Mouse (Mus musculus) forebrain, embryonic 15.5 days (tissue): ENCODE results near the gene Wasf3. TPM values are rescaled to one million over a fixed set of nuclear protein-coding genes. Genes with fewer than 3 reads are reported as not detected.

Experiments
- polyA plus RNA-seq: library from polyadenylated mRNA; unstranded; fragments of >200 nt; fragmentation: Nextera tagmentation; extraction: Ambion mirVana; gene quantifications from 2 replicates; pipeline ENCODE4 v1.2.1, GENCODE M21; 2015

Gene Wasf3
- polyA plus RNA-seq, 1 experiment from 2014 or later = 9.3 TPM

Other genes starting within 250 kb of the Wasf3 start
- gene Gm5565, start 224.4 kb upstream of the Wasf3 start, polyA plus RNA-seq = not detected in 2 replicates
- not detected in 2 replicates for gene Gm6309, start 214.3 kb upstream of the Wasf3 start, polyA plus RNA-seq
- gene 1700001J03Rik, start 199.7 kb upstream of the Wasf3 start, polyA plus RNA-seq = not detected in 2 replicates
- gene Rnf6, start 163.4 kb upstream of the Wasf3 start, polyA plus RNA-seq = 28.3 TPM in 2 replicates
- gene Cdk8, start 153.8 kb upstream of the Wasf3 start, polyA plus RNA-seq = 18.5 and 18.6 TPM in 2 replicates
- gene Gm6408, start 97.0 kb downstream of the Wasf3 start, polyA plus RNA-seq = not detected in 2 replicates
- not detected in 2 replicates for gene Gm6370, start 106.4 kb downstream of the Wasf3 start, polyA plus RNA-seq
- gene 4930449I24Rik, start 117.4 kb downstream of the Wasf3 start, polyA plus RNA-seq = not detected in 2 replicates
- not detected in 2 replicates for gene Gm3402, start 129.1 kb downstream of the Wasf3 start, polyA plus RNA-seq
- gene Gm3404, start 140.8 kb downstream of the Wasf3 start, polyA plus RNA-seq = not detected in 2 replicates
- not detected in 2 replicates for gene Gm3409, start 152.7 kb downstream of the Wasf3 start, polyA plus RNA-seq
- not detected in 2 replicates for gene Gm3415, start 171.2 kb downstream of the Wasf3 start, polyA plus RNA-seq
- 24.8 and 26.2 TPM in 2 replicates for gene Gpr12, start 200.3 kb downstream of the Wasf3 start, polyA plus RNA-seq